In genomic region chr3:89617360-89617759, GRCm38 (mm10) we compare ENCODE assay signal across 12 mouse cellular contexts.
"Had no signal": no experiment of that assay in that cellular context is flagged by ENCODE, and none has a peak within 500 bp of the region (broad histone marks: within the 10 kb centered on the region; RNA-seq: fewer than 3 reads in every experiment).

No protein-coding gene starts in this region.

- H3K27me3 ChIP-seq: neural tube, embryonic 13.5 days; neural tube, embryonic 15.5 days; stomach, embryonic 15.5 days had no signal

- H3K4me3 ChIP-seq: neural tube, embryonic 13.5 days; neural tube, embryonic 15.5 days; stomach, embryonic 15.5 days had no signal

- DNase-seq: retina, postnatal 1 day; right cerebral cortex, adult 18-20 months; right cerebral cortex, postnatal 14 days; right cerebral cortex, postnatal 25 days; right cerebral cortex, postnatal 4 days; spleen, adult 18-20 months; thymus, adult 18-20 months; thymus, postnatal 36 days had no signal

- H3K9me3 ChIP-seq: neural tube, embryonic 13.5 days; neural tube, embryonic 15.5 days; stomach, embryonic 15.5 days had no signal

- H3K27ac ChIP-seq: neural tube, embryonic 13.5 days; neural tube, embryonic 15.5 days; stomach, embryonic 15.5 days; stomach, postnatal 0 days had no signal

- H3K36me3 ChIP-seq: neural tube, embryonic 13.5 days; neural tube, embryonic 15.5 days; stomach, embryonic 15.5 days had no signal
